Mouse (Mus musculus) heart, adult 8-10 months (tissue): ENCODE measurements around the gene Grn. TPM values are rescaled to one million over a fixed set of nuclear protein-coding genes. Genes with fewer than 3 reads are reported as not detected.
A peak's percentile ranks its signal among the peaks of the same experiment; 100 is the strongest.

Experiments
- DNase-seq: peaks from one replicate; pipeline ENCODE4 v3.0.0; 2022; ENCODE audit warnings: low spot score
- total RNA-seq, 4 experiments: library from RNA; stranded (reverse); gene quantifications; 2 replicates each; pipeline ENCODE4 v1.2.4; 2022

The Grn gene
- total RNA-seq, 4 experiments from 2014 or later: 76.5 to 84.8 (median 79.6) TPM

- no peak for DNase-seq
These were observed 4.4 kb upstream of the Grn start for GRCm38 (mm10) chr11:102425555-102426316.

- DNase-seq: no peak
These were observed 1.1 kb upstream of the Grn start for GRCm38 (mm10) chr11:102428981-102429540.

GRCm38 (mm10) chr11:102429551-102429950 is 564 bp upstream of the Grn start:
- no peak for DNase-seq

GRCm38 (mm10) chr11:102431018-102431645 is 1.0 kb downstream of the Grn start:
- DNase-seq: peak; percentile 87

GRCm38 (mm10) chr11:102431728-102432114 is 1.6 kb downstream of the Grn start:
- DNase-seq: no peak

GRCm38 (mm10) chr11:102432115-102432843 is 2.2 kb downstream of the Grn start:
- no peak for DNase-seq

GRCm38 (mm10) chr11:102432896-102433295 is 2.8 kb downstream of the Grn start:
- DNase-seq: peak; percentile 80

- no peak for DNase-seq
These were observed 3.8 kb downstream of the Grn start for GRCm38 (mm10) chr11:102433866-102434265.

GRCm38 (mm10) chr11:102434406-102434805 is 4.3 kb downstream of the Grn start:
- DNase-seq: peak; percentile 88

- no peak for DNase-seq
These were observed 4.9 kb downstream of the Grn start for GRCm38 (mm10) chr11:102434816-102435705.

- DNase-seq: no peak
These were observed 5.8 kb downstream of the Grn start for GRCm38 (mm10) chr11:102435754-102436470.

GRCm38 (mm10) chr11:102436471-102436790 is 6.3 kb downstream of the Grn start:
- DNase-seq: no peak

- DNase-seq: no peak
These were observed 7.3 kb downstream of the Grn start for GRCm38 (mm10) chr11:102437120-102438061.

- DNase-seq: no peak
These were observed 8.3 kb downstream of the Grn start for GRCm38 (mm10) chr11:102438212-102439092.

GRCm38 (mm10) chr11:102439093-102440082 is 9.3 kb downstream of the Grn start:
- DNase-seq: no peak

- no peak for DNase-seq
These were observed 10.1 kb downstream of the Grn start for GRCm38 (mm10) chr11:102440255-102440654.

GRCm38 (mm10) chr11:102441434-102441833 is 11.3 kb downstream of the Grn start:
- no peak for DNase-seq
